Mouse (Mus musculus) ovary, postnatal 14 days (tissue): ENCODE measurements around the gene Tigit.

Experiments
- DNase-seq: peaks from one replicate; pipeline ENCODE4 v3.0.0; 2022; ENCODE audit warnings: low spot score

The Tigit gene

DNA sequence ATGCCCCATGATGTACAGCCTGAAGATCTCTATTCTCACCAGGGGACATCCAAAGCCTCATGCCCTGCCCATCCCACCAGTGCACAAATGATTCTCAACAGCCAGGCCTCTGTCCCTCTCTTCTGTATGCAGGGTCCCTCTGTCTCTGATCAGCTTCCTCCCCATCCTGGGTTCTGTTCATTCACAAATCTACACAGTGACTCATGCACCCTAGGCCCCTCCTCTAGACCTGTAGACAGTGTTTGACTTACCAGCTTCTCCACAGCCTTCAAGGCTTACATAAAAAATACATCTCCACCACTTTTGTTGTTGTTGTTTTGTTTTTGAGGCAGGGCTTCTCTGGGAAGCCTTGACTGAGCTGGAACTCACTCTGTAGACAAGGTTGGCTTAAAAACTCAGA is 915 bp upstream of the Tigit start:
- DNase-seq, result no peak

DNA sequence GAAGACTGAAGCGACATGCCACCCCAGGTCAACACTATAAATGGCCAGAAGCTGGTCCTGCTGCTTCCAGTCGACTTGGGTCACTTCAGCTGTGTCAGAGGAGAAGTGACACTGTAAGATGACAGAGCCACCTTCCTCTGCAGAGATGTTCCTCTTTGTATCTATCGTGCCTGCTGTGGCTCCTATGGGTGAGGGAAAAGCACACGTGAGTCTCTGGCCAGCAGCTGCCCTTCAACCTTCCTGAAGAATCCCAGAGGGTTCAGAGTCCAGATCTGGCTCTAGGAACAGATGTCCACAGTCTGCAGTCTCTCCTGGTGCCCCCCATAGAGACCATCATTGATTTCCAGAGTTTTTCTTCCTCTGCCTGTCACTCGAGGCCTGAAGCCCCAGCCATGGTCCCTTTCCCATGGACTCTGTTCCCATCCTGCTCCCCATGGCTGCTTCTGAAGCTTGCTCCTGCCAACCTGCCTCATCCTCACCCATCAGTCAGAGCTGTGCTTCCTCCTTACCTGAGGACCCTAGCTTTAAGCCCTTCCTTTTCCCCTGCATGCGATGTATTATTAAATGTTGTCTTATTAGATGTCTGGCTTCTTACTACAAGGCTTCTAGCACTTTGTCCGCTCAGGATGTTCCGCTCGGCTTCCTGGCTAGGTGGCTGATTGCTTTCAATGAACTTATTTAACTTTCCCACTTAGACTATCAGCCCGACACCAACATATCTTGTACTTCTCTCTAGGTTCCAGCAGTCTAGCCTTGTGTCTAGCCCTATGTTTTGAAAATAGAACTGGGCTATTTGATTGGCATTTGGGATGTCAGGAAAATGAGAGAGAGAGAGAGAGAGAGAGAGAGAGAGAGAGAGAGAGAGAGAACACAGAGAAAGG is 1.6 kb downstream of the Tigit start:
- DNase-seq, result no peak

DNA sequence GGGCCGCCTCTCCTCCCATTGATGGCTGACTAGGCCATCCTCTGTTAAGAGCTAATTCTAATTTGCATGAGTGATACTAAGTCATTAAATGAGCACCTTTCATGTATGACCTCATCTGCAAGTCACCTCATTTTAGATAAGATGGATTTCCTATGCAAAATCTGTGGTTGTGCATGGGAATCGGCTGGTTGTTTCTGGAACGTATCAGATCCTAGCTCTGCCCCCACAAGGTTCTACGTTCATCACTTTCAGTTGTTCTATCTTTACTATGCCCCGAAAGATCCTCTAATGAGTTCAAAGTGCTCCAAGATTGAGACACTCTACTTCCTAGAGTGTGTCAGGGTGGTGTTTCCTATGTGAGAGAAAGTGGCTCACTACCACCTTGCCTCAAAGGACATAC is 2.4 kb downstream of the Tigit start:
- DNase-seq, result no peak

DNA sequence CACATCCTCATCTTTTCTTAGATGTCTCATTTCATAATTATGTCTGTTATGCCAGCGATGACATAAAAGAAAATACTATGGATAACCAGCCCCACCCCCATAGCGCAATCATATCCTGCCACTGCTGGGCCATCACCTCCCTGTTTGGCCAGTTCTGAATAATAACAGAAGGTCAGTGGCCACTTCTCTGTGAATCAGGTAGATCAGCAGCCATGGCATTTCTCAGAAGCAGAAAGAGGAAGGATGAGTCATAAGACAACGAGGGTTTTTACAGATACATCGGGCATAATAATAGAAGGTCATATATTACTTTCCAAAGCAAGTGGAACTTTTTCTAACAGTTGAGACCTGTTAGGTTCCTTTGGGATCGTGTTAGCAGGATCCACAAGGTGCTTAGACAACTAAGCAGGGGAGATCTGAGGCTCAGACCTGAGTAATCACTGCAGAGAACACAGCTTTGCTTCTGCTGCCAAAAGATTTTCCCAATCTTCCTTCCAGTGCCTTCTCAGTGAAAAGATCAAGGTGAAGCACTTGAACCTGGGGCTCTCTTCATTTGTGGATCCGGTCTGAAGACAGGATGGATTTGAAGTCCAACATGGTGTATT is 8.7 kb downstream of the Tigit start:
- no peak for DNase-seq

DNA sequence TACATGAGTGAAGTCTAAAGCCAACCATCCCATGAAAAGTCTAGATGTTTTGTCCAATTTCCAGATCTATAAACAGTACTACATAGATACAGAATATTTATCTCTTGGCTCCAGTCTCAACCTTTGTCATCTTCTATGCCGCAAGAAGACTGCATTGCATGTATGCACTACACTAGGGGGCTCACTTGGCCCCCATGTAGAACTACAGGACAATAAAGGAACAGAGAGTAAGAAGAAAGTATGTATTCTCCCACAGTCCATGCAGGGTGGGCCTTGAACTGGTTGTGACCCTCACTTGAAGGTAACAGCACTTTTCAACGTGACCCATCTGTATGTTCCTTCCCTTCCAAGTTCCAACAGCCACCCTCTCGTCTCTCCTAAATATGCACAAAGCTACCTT is 9.7 kb downstream of the Tigit start:
- no peak for DNase-seq

DNA sequence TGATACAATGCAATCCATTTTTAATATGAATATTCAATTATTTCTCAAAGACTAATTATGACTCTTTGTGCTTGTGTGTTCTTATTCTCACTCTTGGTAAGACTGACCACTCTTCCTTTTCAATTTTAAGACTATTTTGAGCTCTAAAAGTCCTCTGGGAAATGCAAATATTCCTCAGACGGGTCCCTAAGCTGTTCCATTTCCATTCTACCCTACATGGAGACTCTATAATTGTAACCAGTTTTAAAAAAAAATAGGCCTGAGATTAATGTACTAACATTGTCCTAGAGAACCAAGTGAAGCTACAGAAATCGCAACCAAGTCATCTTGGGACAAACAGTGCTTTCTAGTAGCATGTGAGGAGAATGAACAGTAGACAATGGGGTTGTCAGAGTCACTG is 10.7 kb downstream of the Tigit start:
- DNase-seq, result no peak

DNA sequence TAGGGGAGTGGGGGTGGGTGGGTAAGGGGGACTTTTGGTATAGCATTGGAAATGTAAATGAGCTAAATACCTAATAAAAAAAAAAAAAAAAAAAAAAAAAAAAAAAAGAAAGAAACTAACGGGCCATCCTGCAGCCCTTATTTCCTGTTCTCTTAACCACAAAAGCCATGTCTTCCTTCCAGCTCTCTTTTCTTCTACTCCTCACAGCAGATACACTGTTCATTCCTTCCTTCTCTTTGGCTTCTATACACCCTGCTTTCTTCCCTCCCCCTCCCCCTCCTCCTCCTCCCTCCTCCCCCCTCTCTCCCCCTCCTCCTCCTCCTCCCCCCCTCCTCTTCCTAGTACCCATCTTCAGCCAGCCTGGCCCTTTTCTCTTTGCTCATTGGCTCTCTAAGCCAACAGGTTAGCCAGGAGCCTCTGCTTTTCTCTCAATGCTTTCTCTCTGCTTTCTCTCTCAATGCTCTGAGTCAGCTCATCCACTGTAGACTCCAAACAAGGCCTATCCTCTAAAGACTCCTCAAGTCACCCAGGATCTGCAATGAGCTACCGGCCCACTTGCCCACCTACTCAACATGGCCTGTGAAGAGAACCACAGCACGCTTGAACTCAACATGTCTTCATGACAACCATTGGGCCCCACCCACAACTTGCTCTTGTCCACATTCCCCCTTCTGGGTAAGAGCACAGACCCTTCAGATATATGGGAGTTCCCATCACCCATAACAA is 13.4 kb downstream of the Tigit start:
- no peak for DNase-seq

DNA sequence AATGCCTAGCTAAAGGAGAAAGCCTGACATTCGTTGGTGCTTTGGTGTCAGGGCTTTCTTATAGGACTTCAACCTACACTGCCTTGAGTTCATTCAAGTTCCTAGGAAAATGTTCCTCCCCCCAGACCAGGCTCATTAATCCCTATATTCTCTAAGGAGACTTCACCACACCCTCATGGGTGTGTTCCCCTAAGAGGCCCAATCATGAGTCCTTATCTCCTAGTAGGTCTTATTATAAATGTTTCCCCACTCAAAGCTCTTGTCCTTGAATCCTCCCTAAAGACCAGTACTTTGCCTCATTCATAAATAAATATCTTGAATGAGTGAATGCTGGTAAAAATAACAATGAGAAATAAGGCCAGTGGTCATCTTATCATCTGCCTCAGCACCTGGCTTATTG is 16.3 kb downstream of the Tigit start:
- no peak for DNase-seq

DNA sequence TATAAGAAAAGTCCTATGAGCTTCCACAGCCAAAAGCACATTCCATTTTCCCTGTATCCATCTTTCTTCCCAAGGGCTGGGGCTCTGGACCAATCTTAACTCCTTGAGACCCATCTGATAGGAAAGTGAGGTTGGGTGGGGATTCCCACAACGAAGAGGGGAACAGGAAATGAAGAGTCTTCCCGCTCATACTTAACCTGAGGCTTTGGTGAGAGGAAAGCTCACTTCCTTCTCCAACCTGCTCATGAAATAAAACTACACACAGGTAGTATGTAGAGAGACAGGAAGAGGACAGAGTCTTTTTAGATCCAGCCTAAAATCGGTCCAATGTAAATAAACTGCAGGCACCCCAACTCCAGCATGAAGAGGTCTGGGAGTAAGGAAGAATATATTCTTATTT is 17.0 kb downstream of the Tigit start:
- DNase-seq, result no peak

DNA sequence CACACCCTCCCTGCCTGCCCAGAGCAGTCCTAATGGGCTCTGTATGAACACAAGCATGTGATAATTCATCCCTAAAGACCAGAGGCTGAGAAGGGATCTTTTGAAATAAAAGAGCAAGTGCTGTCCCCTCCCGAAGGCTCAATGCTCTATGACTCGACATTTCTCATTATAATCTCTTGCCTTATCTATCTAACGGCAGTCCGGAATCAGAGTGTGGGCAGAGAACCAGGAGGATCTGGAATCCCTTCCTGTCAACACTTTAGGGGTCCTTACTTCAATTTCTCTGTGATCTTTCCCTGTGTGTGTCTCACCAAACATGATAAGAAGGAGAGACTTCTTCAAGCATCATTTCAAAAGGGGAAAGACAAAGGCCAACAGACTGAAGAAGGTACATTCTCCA is 18.1 kb downstream of the Tigit start:
- no peak for DNase-seq

DNA sequence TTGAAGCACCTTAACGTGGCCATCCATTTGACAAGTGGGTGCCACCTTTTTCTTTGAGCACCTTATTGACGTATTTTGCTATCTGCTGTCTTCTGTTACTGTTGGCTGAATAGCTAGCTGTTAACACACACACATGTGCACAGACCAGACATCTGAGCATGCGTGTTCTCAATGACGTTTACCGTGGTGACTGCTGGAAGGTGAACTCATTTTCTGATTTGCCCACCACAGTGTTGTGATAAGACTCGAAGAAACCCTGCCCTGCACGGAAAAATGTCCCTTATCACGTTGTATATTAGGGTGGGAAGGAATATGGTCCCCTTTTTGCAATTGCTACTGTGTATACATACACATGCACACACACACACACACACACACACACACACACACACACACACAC is 22.7 kb downstream of the Tigit start:
- DNase-seq, result no peak

DNA sequence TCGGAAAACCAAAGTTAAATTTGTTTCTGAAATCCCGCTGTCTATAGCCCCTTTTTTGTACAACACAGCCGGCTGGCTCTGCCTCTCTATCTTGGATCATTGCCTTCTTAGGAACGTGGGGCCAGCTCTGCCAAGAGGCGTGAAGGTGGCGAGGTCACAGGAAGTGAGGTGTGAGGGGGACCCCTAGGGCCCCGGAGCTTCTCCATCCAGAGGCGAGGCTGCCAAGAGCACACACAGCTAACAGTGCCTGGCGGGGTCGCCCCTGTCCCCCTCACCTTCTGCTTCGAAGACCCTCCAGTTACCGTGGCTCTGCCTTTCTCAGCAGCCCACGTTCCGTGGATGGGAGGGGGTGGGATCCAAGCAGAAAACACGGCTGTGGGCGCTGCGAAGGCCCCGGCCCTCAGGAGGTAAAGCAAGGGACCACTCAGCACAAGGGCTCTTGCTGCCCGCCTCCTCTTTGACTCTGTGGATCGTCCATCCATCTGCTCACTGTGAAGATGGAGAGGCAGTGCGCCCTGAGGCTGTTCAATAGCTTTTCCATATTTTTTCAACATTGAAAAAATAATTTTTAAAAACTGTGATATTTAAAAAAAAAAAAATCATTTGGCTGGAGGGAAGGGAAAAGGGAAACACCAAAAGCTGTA is 25.4 kb downstream of the Tigit start:
- no peak for DNase-seq

DNA sequence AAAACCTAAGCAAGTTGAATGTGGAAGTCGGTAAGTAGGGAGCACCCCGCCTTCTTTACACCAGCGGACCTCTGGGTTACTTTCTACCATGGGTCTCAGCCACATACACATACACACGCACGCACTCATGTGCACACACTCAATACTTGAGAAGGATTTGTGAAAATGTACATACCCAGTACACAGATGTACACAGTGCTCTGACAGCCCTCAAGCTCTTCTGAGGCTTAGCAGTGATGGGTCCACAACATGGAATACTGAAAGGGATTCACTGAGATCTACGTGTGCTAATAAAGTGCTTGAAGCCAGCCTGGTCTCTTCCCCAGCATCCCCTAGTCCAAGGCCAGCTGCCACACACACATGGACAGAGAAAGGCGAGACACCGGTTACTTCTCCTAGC is 26.7 kb downstream of the Tigit start:
- DNase-seq, result no peak

DNA sequence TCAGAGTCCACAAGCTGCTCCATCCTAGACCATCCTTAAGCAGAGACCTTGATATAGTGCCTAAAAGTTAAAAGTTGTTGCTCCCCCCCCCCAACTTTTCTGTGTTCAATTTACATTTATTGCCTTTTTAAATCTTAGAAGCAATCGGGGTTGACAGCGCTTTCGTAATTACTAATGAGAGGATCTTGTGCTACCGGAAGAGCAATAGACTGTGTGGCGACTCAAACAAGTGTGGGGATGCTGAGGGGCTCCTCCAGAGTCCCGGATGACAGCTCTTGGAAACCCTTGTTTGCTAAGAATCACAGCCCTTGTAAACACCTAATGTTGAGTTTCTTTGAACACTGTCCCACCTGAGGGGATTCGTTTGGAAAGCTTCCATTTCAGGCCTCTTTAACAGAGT is 29.9 kb downstream of the Tigit start:
- DNase-seq, result no peak

DNA sequence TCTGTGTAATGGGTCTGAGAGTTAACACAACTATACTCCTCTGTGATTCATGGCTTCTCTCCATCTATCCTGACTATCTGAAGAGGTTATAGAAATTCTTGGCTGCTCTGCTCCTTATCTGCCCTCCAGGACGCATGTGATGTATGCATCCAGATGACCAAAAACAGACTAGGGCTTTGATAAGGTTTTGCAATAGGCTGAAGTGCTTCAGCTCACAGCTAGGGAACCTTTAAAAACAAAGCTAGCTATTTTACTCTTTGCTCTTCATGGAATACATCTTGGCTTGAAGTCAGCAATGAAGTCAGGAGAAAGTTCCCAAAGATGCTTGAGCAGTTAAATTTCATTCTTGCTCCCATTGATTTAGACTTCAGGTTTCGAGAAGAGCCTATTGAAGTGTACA is 32.2 kb downstream of the Tigit start:
- no peak for DNase-seq

DNA sequence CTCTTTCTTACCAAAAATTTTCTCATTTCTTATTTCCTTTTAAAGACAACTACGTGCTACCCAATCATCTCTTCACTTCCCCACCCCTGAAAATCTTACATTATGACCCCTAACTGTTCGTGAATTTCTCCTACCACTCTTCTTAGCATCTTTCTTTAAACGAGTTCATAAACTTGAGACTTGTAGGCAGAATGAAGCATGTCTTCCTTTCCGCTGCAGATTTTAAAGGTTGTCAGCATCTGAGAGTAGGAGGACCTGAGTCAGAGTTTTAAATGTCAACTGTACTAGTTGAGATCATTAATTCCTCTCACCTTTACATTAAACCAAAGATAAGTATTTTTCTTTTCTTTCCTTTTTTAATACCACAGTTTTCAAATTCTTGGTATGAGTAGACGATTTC is 35.3 kb downstream of the Tigit start:
- no peak for DNase-seq

DNA sequence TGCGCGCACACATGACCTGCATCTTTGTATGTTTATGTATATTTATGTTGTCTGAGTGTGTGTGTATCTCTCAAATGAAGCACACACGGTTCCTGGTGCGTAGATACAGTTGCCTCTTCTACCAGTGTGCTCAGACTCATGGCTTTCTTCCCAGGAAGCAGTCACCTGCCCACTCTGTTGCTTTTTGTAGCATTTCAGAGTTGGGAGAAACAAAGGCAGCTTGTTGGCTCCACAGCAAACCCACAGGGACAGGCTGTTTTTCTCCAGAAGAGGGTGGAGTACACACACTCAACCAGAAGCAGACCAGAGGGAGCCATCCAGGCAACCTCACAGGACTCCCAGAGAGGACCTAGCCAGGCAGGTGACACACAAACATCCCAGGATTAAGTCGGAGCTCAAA is 38.0 kb downstream of the Tigit start:
- no peak for DNase-seq

DNA sequence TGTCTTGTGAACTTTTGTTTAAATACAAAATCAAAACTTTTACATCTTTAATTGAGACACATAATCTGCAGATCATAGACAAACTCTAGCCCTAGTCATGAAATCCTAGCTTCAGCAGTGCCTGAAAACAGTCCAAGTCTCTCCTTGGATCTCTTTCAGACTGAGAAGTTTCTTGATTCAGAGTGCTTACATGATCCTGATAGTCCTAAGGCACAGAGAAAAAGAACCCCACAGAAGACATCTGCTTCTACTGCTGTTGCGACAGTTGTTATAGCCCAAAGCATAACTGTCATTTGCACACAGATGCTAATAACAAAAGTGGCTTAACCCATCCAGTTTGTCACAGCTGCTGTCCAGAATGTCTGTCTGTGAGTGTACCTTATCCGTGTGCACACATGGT is 38.7 kb downstream of the Tigit start:
- no peak for DNase-seq

DNA sequence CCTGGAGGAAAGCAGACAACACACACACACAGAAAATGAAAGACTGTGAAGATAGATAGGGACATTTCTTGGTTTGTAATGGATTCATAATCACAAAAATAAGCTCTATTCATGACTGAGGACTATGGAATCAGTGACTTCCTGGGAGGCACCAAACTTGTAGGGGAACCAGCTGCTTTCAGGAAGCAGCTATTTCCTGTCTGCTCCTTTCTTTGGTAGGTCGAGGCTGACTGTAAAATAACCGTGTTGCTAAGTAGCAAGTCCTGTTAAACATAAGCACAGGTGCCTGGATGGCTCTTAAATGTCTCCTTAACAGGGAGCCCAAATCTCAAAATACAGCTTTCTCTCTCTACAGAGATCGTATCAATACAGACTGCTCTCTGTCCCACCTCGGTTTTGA is 39.1 kb downstream of the Tigit start:
- DNase-seq, result no peak

DNA sequence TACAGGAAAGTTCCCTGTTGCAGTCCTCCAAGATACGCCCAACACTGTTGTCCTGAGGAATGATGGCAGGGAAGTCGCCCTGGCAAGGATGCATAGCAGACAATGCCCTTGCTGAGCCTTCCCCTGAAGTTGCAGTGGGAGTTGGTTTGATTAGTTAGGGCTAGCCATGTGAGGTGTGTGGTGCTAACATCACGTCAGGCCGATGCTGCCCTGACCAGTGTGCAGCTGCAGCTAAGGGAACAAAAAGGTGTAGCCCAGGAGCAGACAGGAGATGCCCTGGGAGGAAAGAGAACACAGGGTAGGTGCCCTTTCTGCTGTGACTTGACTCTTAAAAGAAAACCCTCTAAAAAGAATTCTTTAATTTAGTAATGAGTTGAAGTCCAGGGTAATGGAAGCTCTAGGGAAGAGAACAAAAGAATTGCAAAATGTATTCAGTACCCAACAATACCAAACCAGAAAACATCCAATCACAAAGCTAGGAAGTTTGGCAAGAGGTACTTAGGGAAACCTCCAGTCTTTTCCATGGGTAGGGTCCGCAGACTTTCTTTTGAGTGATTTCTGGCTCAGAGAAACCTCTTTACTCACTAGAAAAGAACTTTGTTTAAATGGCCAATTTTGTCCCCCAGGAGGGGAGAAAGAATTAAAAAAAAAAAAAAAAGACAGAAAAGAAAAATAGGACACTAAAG is 40.5 kb downstream of the Tigit start:
- no peak for DNase-seq

DNA sequence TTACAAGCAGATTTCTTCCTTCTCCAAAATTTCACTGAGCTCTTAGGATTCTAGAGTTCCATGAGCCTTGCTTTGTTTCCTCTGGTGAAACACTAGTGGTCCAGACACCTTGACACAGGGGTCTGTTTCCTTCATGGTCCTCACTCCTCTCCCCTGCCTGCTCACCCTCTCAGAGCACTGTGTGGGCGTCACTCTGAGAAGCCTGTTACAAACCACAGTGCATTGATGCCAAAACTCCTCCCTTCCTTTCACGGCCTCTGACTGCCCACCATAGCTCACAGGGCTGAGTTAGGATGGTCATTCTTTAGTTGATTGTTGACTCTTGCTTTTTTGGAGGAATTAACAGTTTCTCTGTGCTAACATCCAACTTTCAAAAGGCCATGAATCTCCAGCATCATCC is 43.6 kb downstream of the Tigit start:
- no peak for DNase-seq

DNA sequence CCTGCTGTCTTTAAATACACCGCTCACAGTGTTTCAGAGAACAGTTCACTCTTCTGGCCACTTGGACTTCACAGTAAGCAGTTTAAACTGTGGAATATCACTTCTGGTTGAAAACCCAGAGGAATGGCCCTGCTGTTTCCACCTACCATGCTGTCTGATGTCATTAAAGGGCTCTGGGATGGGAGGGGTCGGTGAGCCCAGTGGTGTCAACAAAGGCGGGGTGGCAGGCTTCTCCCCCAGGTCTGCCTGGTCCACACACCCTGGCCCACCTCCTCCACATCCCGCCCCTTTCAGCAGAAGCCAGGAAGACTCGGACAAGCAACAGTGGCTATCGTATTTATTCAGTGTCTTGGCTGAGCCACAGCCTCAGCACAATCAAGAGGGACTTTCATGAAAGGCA is 44.7 kb downstream of the Tigit start:
- DNase-seq, result no peak
